Mouse (Mus musculus): ENCODE measurements around the gene Acsl6. TPM values are rescaled to one million over a fixed set of nuclear protein-coding genes. Genes with fewer than 3 reads are reported as not detected.

The Acsl6 gene
- total RNA-seq, 1 experiment: 3.7 TPM

DNA sequence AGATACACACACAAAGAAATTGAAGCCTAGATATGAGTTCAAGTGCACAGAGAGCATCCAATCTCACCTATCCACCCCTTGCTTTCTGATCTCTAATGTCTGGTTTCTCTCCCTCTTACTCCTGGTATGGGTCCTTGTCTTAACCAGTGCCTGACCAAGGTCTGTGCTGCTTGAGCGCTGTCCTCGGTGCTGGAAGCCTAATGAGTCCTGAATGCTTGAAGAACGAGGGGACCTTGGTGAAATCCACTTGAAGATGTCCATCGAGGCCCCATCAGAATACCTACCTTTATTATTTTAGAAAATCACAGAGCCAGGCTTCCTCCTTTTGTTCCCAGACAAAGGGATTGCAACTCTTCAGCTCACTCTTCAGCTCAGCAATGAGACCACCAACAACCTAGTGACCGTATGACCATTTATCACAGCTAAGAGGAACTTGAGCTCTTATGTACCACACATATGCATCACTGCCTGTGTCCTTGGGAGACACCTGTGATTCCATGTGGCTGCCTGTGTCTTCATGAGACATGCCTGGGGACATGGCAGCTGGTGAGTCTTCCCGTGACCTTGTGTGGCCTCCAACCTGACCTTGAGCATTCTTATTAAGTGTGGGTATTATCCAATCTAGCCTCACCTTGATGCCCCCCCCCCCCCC, 396 bp upstream of the Acsl6 start:
- Histone ChIP-seq H3K9me3 (ENCODE audit: control insufficient read depth, insufficient read depth, low read depth, low read length) (no peaks in the 10 kb centered on the region), H3K4me3 (ENCODE audit: insufficient read depth in 1 of 2, low read depth in 1 of 2, low read length in 2 of 2, poor library complexity in 1 of 2, severe bottlenecking in 1 of 2) (no peak overlapping the region), H3K4me1 (ENCODE audit: control insufficient read depth in 2 of 2, insufficient read depth in 2 of 2, low read length in 2 of 2, poor library complexity in 1 of 2) (peaks cover 0 to 6% of the 10 kb centered on the region in 2 experiments; a peak in 1 of 4 replicates), H3K9ac (ENCODE audit: insufficient read depth, low read depth, low read length, poor library complexity, severe bottlenecking) (no peak overlapping the region), H3K27ac (ENCODE audit: insufficient read depth, low read depth, low read length, poor library complexity, severe bottlenecking) (no peak overlapping the region), H3K36me3 (ENCODE audit: control insufficient read depth, insufficient read depth, low read length, poor library complexity, severe bottlenecking) (no peaks in the 10 kb centered on the region)
- TF ChIP-seq CHD2 (IDR thresholded peaks at IDR 0.05; ENCODE audit: low read depth, low read length) (no peak), ZC3H11A (IDR thresholded peaks at IDR 0.05; ENCODE audit: borderline replicate concordance, low read depth, low read length) (no peak)
- DNase-seq (ENCODE audit: low read depth, low spot score): peak; percentile 76
- in situ Hi-C loops (cut with MboI; ENCODE audit: low sequenced_read_pairs in 2 of 2, unreplicated experiment in 2 of 2): no loop called here

DNA sequence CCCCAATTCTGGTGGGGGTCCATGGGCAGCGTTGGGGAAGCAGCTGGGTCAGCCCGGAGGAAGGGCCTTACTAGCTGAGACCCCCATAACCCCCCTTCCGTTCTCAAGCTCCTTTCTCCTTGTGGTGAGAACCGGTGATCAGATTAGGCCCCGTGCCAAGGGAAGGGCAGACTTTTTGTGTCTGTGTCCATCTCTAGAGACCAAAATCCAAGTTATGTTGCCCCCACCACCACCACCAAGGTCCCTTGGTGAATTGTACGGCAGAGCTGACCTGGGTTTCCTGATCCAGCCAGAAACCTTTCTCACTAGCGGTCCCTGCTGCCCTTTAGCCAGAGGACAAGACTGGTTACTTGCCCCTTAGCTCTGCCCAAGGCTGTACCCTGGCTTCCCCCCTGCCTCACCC, 874 bp downstream of the Acsl6 start:
- DNase-seq (ENCODE audit: low read depth, low spot score): no peak
- in situ Hi-C loops (cut with MboI; ENCODE audit: low sequenced_read_pairs in 2 of 2, unreplicated experiment in 2 of 2): no loop called here
- Histone ChIP-seq H3K4me1 (ENCODE audit: control insufficient read depth in 2 of 2, insufficient read depth in 2 of 2, low read length in 2 of 2, poor library complexity in 1 of 2) (peaks cover 0 to 6% of the 10 kb centered on the region in 2 experiments; a peak in 1 of 4 replicates), H3K4me3 (ENCODE audit: insufficient read depth in 1 of 2, low read depth in 1 of 2, low read length in 2 of 2, poor library complexity in 1 of 2, severe bottlenecking in 1 of 2) (peak overlapping the region; percentile 61 to 90), H3K9me3 (ENCODE audit: control insufficient read depth, insufficient read depth, low read depth, low read length) (no peaks in the 10 kb centered on the region), H3K9ac (ENCODE audit: insufficient read depth, low read depth, low read length, poor library complexity, severe bottlenecking) (peak overlapping the region; percentile 51), H3K27ac (ENCODE audit: insufficient read depth, low read depth, low read length, poor library complexity, severe bottlenecking) (no peak overlapping the region), H3K36me3 (ENCODE audit: control insufficient read depth, insufficient read depth, low read length, poor library complexity, severe bottlenecking) (no peaks in the 10 kb centered on the region)
- TF ChIP-seq ZC3H11A (IDR thresholded peaks at IDR 0.05; ENCODE audit: borderline replicate concordance, low read depth, low read length) (no peak), MAFK (IDR thresholded peaks at IDR 0.05; ENCODE audit: insufficient read depth, low read depth, low read length) (no peak), HCFC1 (IDR thresholded peaks at IDR 0.05; ENCODE audit: borderline replicate concordance, insufficient read depth, low read length) (no peak), CHD2 (IDR thresholded peaks at IDR 0.05; ENCODE audit: low read depth, low read length) (no peak), ZNF384 (IDR thresholded peaks at IDR 0.05; ENCODE audit: low read depth, low read length) (no peak)

DNA sequence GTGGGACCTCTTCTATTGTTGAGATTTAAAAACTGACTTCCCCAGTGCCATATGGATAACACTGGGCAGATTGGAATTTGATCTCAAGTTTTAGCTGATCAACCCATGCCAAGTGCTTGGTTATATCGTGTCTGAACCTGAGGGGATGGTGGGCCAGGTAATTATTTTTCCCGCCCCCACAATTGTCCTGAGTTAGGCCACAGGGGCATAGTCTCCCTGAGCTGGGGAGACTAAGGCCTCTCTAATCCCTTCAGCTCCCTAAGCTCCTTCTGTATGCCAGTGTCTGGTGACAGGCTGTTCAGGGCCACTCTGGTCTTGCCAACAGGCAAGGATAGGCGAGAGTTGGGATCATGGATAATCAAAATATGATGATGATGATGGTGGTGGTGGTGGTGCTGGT, 1.7 kb downstream of the Acsl6 start:
- Histone ChIP-seq H3K4me3 (ENCODE audit: insufficient read depth in 1 of 2, low read depth in 1 of 2, low read length in 2 of 2, poor library complexity in 1 of 2, severe bottlenecking in 1 of 2) (no peak overlapping the region), H3K9ac (ENCODE audit: insufficient read depth, low read depth, low read length, poor library complexity, severe bottlenecking) (no peak overlapping the region), H3K4me1 (ENCODE audit: control insufficient read depth in 2 of 2, insufficient read depth in 2 of 2, low read length in 2 of 2, poor library complexity in 1 of 2) (peaks cover 0 to 8% of the 10 kb centered on the region in 2 experiments; a peak in 1 of 4 replicates), H3K9me3 (ENCODE audit: control insufficient read depth, insufficient read depth, low read depth, low read length) (no peaks in the 10 kb centered on the region), H3K36me3 (ENCODE audit: control insufficient read depth, insufficient read depth, low read length, poor library complexity, severe bottlenecking) (no peaks in the 10 kb centered on the region), H3K27ac (ENCODE audit: insufficient read depth, low read depth, low read length, poor library complexity, severe bottlenecking) (no peak overlapping the region)
- TF ChIP-seq CHD2 (IDR thresholded peaks at IDR 0.05; ENCODE audit: low read depth, low read length) (no peak), HCFC1 (IDR thresholded peaks at IDR 0.05; ENCODE audit: borderline replicate concordance, insufficient read depth, low read length) (no peak)
- in situ Hi-C loops (cut with MboI; ENCODE audit: low sequenced_read_pairs in 2 of 2, unreplicated experiment in 2 of 2): no loop called here
- no peak for DNase-seq (ENCODE audit: low read depth, low spot score)

DNA sequence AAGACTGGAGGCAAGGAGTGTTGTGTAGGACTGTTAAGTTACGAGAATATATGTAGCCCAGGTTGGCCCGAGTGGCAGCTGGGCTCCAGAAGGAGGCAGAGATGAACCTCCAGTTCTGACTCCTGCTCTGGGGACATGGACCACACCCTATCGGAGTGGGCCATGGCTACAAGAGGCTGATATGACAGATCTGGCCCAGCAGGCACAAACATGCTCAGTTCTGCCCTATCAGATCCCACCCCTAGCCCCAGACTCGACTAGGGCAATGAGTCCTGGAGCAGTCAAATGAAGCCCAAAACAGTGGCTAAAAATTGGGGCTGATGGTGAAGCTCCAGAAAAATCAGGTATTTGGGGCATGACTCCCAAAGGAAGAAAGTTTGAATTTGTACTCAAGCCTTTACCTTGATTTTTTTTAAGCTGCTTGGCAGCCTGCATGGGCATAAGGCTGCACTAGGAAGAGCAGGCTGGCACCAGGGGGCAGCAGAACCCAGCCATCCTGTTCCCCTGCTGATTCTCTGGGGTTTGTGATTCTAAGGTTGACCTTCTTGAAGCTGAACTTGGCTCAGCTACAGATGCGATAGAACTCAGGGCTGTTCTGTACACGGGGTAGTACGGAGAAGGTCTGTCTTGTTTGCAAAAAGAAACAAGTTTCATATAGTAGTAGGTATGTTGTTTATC, 3.7 kb downstream of the Acsl6 start:
- Histone ChIP-seq H3K9ac (ENCODE audit: insufficient read depth, low read depth, low read length, poor library complexity, severe bottlenecking) (no peak overlapping the region), H3K9me3 (ENCODE audit: control insufficient read depth, insufficient read depth, low read depth, low read length) (no peaks in the 10 kb centered on the region), H3K27ac (ENCODE audit: insufficient read depth, low read depth, low read length, poor library complexity, severe bottlenecking) (no peak overlapping the region), H3K4me3 (ENCODE audit: insufficient read depth in 1 of 2, low read depth in 1 of 2, low read length in 2 of 2, poor library complexity in 1 of 2, severe bottlenecking in 1 of 2) (no peak overlapping the region), H3K36me3 (ENCODE audit: control insufficient read depth, insufficient read depth, low read length, poor library complexity, severe bottlenecking) (no peaks in the 10 kb centered on the region), H3K4me1 (ENCODE audit: control insufficient read depth in 2 of 2, insufficient read depth in 2 of 2, low read length in 2 of 2, poor library complexity in 1 of 2) (peaks cover 9 to 16% of the 10 kb centered on the region in 2 experiments; a peak in 3 of 4 replicates)
- in situ Hi-C loops (cut with MboI; ENCODE audit: low sequenced_read_pairs in 2 of 2, unreplicated experiment in 2 of 2): no loop called here
- TF ChIP-seq ZC3H11A (IDR thresholded peaks at IDR 0.05; ENCODE audit: borderline replicate concordance, low read depth, low read length): no peak
- TF ChIP-seq HCFC1 (IDR thresholded peaks at IDR 0.05; ENCODE audit: borderline replicate concordance, insufficient read depth, low read length): no peak
- TF ChIP-seq ZNF384 (IDR thresholded peaks at IDR 0.05; ENCODE audit: low read depth, low read length): no peak
- TF ChIP-seq CHD2 (IDR thresholded peaks at IDR 0.05; ENCODE audit: low read depth, low read length): no peak
- no peak for TF ChIP-seq MAFK (IDR thresholded peaks at IDR 0.05; ENCODE audit: insufficient read depth, low read depth, low read length)
- DNase-seq (ENCODE audit: low read depth, low spot score): no peak

Measured in ES-E14 (cell line).